Mouse (Mus musculus): ENCODE data around the gene Gm6525. TPM values are rescaled to one million over a fixed set of nuclear protein-coding genes. Genes with fewer than 3 reads are reported as not detected.

Gene Gm6525
- polyA plus RNA-seq, 1 experiment = 0.12 TPM

- H3K27me3 ChIP-seq (ENCODE audit: control insufficient read depth, insufficient read depth, insufficient read length) = no peaks in the 10 kb centered on the region
- no peaks in the 10 kb centered on the region for H3K79me2 ChIP-seq (ENCODE audit: control insufficient read depth, insufficient read depth)
- no peak overlapping the region for H3K4me3 ChIP-seq
- no peaks in the 10 kb centered on the region for H3K36me3 ChIP-seq (ENCODE audit: control insufficient read depth, insufficient read depth)
- no peak overlapping the region for H3ac ChIP-seq (ENCODE audit: control insufficient read depth, insufficient read length)
- H3K4me2 ChIP-seq (ENCODE audit: low read depth) = no peak overlapping the region
- TF ChIP-seq MYOG (IDR thresholded peaks at IDR 0.05; ENCODE audit: control insufficient read depth in 1 of 3, insufficient read depth in 1 of 3, insufficient read length in 2 of 3, low read depth in 2 of 3) = no peak
- no peak for TF ChIP-seq USF1 (IDR thresholded peaks at IDR 0.05; ENCODE audit: low read depth)
- TF ChIP-seq E2F4 (IDR thresholded peaks at IDR 0.05; ENCODE audit: insufficient read depth) = no peak
- no peak for TF ChIP-seq SRF (IDR thresholded peaks at IDR 0.05; ENCODE audit: control insufficient read depth, insufficient read length, low read depth)
- TF ChIP-seq REST (IDR thresholded peaks at IDR 0.05; ENCODE audit: insufficient read depth, insufficient read length) = no peak
- no peak for TF ChIP-seq POLR2AphosphoS2 (IDR thresholded peaks at IDR 0.05; ENCODE audit: insufficient read length, low read depth)
- TF ChIP-seq TCF12 (IDR thresholded peaks at IDR 0.05; ENCODE audit: insufficient read depth, poor library complexity, severe bottlenecking) = no peak
- no peak for TF ChIP-seq POLR2A (IDR thresholded peaks at IDR 0.05; ENCODE audit: insufficient read length, low read depth)
- TF ChIP-seq TCF3 (IDR thresholded peaks at IDR 0.05; ENCODE audit: insufficient read length, low read depth) = no peak
- no peak for TF ChIP-seq MYOD1 (IDR thresholded peaks at IDR 0.05; ENCODE audit: control insufficient read depth in 1 of 3, insufficient read length in 2 of 3, low read depth in 2 of 3)
- TF ChIP-seq CEBPB (IDR thresholded peaks at IDR 0.05; ENCODE audit: insufficient read depth, poor library complexity, severe bottlenecking) = no peak
- TF ChIP-seq MAX (IDR thresholded peaks at IDR 0.05; ENCODE audit: low read depth) = no peak
Measured at GRCm38 (mm10) chr3:84136509-84136908, 37.4 kb upstream of the Gm6525 start.

- TF ChIP-seq MYOD1 (IDR thresholded peaks at IDR 0.05; ENCODE audit: control insufficient read depth in 1 of 3, insufficient read length in 2 of 3, low read depth in 2 of 3) (no peak), CEBPB (IDR thresholded peaks at IDR 0.05; ENCODE audit: insufficient read depth, poor library complexity, severe bottlenecking) (no peak), REST (IDR thresholded peaks at IDR 0.05; ENCODE audit: insufficient read depth, insufficient read length) (no peak), SRF (IDR thresholded peaks at IDR 0.05; ENCODE audit: control insufficient read depth, insufficient read length, low read depth) (no peak), MYOG (IDR thresholded peaks at IDR 0.05; ENCODE audit: control insufficient read depth in 1 of 3, insufficient read depth in 1 of 3, insufficient read length in 2 of 3, low read depth in 2 of 3) (no peak), TCF3 (IDR thresholded peaks at IDR 0.05; ENCODE audit: insufficient read length, low read depth) (no peak), E2F4 (IDR thresholded peaks at IDR 0.05; ENCODE audit: insufficient read depth) (no peak), USF1 (IDR thresholded peaks at IDR 0.05; ENCODE audit: low read depth) (no peak), POLR2AphosphoS2 (IDR thresholded peaks at IDR 0.05; ENCODE audit: insufficient read length, low read depth) (no peak), POLR2A (IDR thresholded peaks at IDR 0.05; ENCODE audit: insufficient read length, low read depth) (no peak), TCF12 (IDR thresholded peaks at IDR 0.05; ENCODE audit: insufficient read depth, poor library complexity, severe bottlenecking) (no peak), MAX (IDR thresholded peaks at IDR 0.05; ENCODE audit: low read depth) (no peak)
- Histone ChIP-seq H3ac (ENCODE audit: control insufficient read depth, insufficient read length) (no peak overlapping the region), H3K4me2 (ENCODE audit: low read depth) (no peak overlapping the region), H3K79me2 (ENCODE audit: control insufficient read depth, insufficient read depth) (no peaks in the 10 kb centered on the region), H3K4me3 (no peak overlapping the region), H3K27me3 (ENCODE audit: control insufficient read depth, insufficient read depth, insufficient read length) (no peaks in the 10 kb centered on the region), H3K36me3 (ENCODE audit: control insufficient read depth, insufficient read depth) (no peaks in the 10 kb centered on the region)
Measured at GRCm38 (mm10) chr3:84140947-84141346, 33.0 kb upstream of the Gm6525 start.

- Histone ChIP-seq H3K4me2 (ENCODE audit: low read depth) (no peak overlapping the region), H3K4me3 (no peak overlapping the region), H3K79me2 (ENCODE audit: control insufficient read depth, insufficient read depth) (no peaks in the 10 kb centered on the region), H3ac (ENCODE audit: control insufficient read depth, insufficient read length) (no peak overlapping the region), H3K27me3 (ENCODE audit: control insufficient read depth, insufficient read depth, insufficient read length) (no peaks in the 10 kb centered on the region), H3K36me3 (ENCODE audit: control insufficient read depth, insufficient read depth) (no peaks in the 10 kb centered on the region)
- TF ChIP-seq MAX (IDR thresholded peaks at IDR 0.05; ENCODE audit: low read depth) (no peak), MYOG (IDR thresholded peaks at IDR 0.05; ENCODE audit: control insufficient read depth in 1 of 3, insufficient read depth in 1 of 3, insufficient read length in 2 of 3, low read depth in 2 of 3) (no peak), TCF12 (IDR thresholded peaks at IDR 0.05; ENCODE audit: insufficient read depth, poor library complexity, severe bottlenecking) (no peak), SRF (IDR thresholded peaks at IDR 0.05; ENCODE audit: control insufficient read depth, insufficient read length, low read depth) (no peak), MYOD1 (IDR thresholded peaks at IDR 0.05; ENCODE audit: control insufficient read depth in 1 of 3, insufficient read length in 2 of 3, low read depth in 2 of 3) (no peak), POLR2AphosphoS2 (IDR thresholded peaks at IDR 0.05; ENCODE audit: insufficient read length, low read depth) (no peak), USF1 (IDR thresholded peaks at IDR 0.05; ENCODE audit: low read depth) (no peak), E2F4 (IDR thresholded peaks at IDR 0.05; ENCODE audit: insufficient read depth) (no peak), POLR2A (IDR thresholded peaks at IDR 0.05; ENCODE audit: insufficient read length, low read depth) (no peak), CEBPB (IDR thresholded peaks at IDR 0.05; ENCODE audit: insufficient read depth, poor library complexity, severe bottlenecking) (no peak), TCF3 (IDR thresholded peaks at IDR 0.05; ENCODE audit: insufficient read length, low read depth) (no peak)
Measured at GRCm38 (mm10) chr3:84149831-84150230, 24.1 kb upstream of the Gm6525 start.

GRCm38 (mm10) chr3:84154721-84155141, 19.2 kb upstream of the Gm6525 start:
- H3K4me2 ChIP-seq (ENCODE audit: low read depth) = peak overlapping the region; percentile 3
- no peaks in the 10 kb centered on the region for H3K27me3 ChIP-seq (ENCODE audit: control insufficient read depth, insufficient read depth, insufficient read length)
- no peak overlapping the region for H3ac ChIP-seq (ENCODE audit: control insufficient read depth, insufficient read length)
- no peaks in the 10 kb centered on the region for H3K79me2 ChIP-seq (ENCODE audit: control insufficient read depth, insufficient read depth)
- no peaks in the 10 kb centered on the region for H3K36me3 ChIP-seq (ENCODE audit: control insufficient read depth, insufficient read depth)
- H3K4me3 ChIP-seq = peak overlapping the region; percentile 12
- TF ChIP-seq REST (IDR thresholded peaks at IDR 0.05; ENCODE audit: insufficient read depth, insufficient read length) = no peak
- TF ChIP-seq TCF12 (IDR thresholded peaks at IDR 0.05; ENCODE audit: insufficient read depth, poor library complexity, severe bottlenecking) = no peak
- TF ChIP-seq SRF (IDR thresholded peaks at IDR 0.05; ENCODE audit: control insufficient read depth, insufficient read length, low read depth) = no peak
- no peak for TF ChIP-seq E2F4 (IDR thresholded peaks at IDR 0.05; ENCODE audit: insufficient read depth)
- no peak for TF ChIP-seq POLR2AphosphoS2 (IDR thresholded peaks at IDR 0.05; ENCODE audit: insufficient read length, low read depth)

GRCm38 (mm10) chr3:84155146-84155545, 18.8 kb upstream of the Gm6525 start:
- H3K36me3 ChIP-seq (ENCODE audit: control insufficient read depth, insufficient read depth) = no peaks in the 10 kb centered on the region
- peak overlapping the region; percentile 12 for H3K4me3 ChIP-seq
- no peak overlapping the region for H3ac ChIP-seq (ENCODE audit: control insufficient read depth, insufficient read length)
- H3K4me2 ChIP-seq (ENCODE audit: low read depth) = peak overlapping the region; percentile 80
- TF ChIP-seq E2F4 (IDR thresholded peaks at IDR 0.05; ENCODE audit: insufficient read depth) (no peak), MAX (IDR thresholded peaks at IDR 0.05; ENCODE audit: low read depth) (no peak), POLR2AphosphoS2 (IDR thresholded peaks at IDR 0.05; ENCODE audit: insufficient read length, low read depth) (no peak), MYOG (IDR thresholded peaks at IDR 0.05; ENCODE audit: control insufficient read depth in 1 of 3, insufficient read depth in 1 of 3, insufficient read length in 2 of 3, low read depth in 2 of 3) (no peak), USF1 (IDR thresholded peaks at IDR 0.05; ENCODE audit: low read depth) (no peak), SRF (IDR thresholded peaks at IDR 0.05; ENCODE audit: control insufficient read depth, insufficient read length, low read depth) (no peak), MYOD1 (IDR thresholded peaks at IDR 0.05; ENCODE audit: control insufficient read depth in 1 of 3, insufficient read length in 2 of 3, low read depth in 2 of 3) (no peak), TCF12 (IDR thresholded peaks at IDR 0.05; ENCODE audit: insufficient read depth, poor library complexity, severe bottlenecking) (no peak), REST (IDR thresholded peaks at IDR 0.05; ENCODE audit: insufficient read depth, insufficient read length) (no peak), POLR2A (IDR thresholded peaks at IDR 0.05; ENCODE audit: insufficient read length, low read depth) (no peak), CEBPB (IDR thresholded peaks at IDR 0.05; ENCODE audit: insufficient read depth, poor library complexity, severe bottlenecking) (no peak), TCF3 (IDR thresholded peaks at IDR 0.05; ENCODE audit: insufficient read length, low read depth) (no peak)
- no peaks in the 10 kb centered on the region for H3K79me2 ChIP-seq (ENCODE audit: control insufficient read depth, insufficient read depth)
- no peaks in the 10 kb centered on the region for H3K27me3 ChIP-seq (ENCODE audit: control insufficient read depth, insufficient read depth, insufficient read length)

Data from myocyte (in vitro differentiated cells).